Mouse (Mus musculus): ENCODE data around the gene Ntm.

Gene Ntm

DNA sequence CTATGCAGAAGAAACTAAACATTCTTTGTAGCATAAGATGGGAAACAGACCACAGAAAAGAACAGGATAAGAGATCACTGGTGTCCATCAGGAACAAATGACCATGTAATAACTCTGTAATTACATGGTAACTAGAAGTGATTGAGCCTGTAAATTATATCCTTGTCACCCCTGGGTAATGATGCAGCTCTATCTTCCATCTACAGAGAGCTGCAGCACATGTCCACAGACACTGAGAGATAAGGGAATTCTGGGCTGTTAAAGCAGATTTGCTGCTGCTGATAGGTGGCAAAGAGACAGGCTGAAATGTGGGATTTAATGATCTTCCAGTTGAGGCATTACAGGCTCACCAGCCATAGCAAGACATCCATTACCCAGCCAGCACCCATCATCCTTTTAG lies 677.8 kb downstream of the Ntm start:
- DNase-seq: no peak

DNA sequence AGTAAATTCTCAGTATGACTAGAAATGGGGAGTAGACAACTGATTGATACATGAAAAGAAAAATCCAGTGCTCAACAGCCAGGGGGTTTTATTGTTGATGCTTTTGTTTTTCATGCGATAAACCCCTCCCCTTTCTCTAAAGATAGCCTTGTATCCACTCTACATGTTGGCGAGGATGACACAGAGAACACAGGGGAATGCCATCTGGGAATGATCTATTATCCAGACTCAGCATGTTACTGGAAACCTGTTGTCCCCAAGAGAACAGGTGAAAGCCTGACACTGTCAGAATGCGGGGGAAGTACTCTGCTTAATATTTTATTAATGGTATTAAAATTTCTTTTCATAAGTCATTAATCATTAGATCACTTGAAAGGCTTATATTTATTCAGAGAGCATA lies 690.1 kb downstream of the Ntm start:
- DNase-seq: no peak

DNA sequence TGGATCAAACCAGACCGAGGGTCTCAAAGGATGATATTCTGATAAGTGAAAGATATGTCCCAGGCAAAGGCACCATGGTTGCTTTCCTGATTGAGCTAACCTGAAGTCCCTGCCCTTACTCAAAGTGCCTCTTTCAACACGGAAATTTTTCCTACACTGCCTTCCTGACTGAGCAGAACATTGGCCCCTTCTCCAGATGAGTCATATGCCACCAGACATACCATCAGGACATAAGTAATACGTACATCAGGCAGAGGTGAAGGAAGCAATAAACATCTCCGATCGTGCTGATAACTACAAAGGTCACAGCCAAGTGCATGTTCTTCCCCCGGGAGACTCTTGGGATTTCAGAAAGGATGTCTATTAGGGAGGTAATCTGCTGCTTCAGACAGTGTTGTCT lies 693.0 kb downstream of the Ntm start:
- DNase-seq: no peak

DNA sequence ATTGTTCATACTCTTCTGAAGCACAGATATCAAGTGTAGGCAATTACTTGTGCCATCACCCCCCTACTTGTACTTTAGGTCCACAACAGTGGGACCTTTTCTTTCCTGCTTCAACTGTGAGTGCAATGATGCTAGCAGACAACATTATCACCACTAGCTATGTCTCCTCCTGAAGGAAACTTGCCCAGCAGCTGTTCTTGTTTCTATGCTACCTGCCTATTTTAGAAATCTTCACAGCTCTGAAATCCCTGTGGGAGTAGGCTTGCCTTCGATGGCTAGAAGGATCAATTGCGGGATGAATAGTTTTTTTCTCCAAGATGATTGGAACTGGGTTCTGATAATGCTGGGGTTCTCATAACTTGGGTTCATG lies 693.7 kb downstream of the Ntm start:
- no peak for DNase-seq

DNA sequence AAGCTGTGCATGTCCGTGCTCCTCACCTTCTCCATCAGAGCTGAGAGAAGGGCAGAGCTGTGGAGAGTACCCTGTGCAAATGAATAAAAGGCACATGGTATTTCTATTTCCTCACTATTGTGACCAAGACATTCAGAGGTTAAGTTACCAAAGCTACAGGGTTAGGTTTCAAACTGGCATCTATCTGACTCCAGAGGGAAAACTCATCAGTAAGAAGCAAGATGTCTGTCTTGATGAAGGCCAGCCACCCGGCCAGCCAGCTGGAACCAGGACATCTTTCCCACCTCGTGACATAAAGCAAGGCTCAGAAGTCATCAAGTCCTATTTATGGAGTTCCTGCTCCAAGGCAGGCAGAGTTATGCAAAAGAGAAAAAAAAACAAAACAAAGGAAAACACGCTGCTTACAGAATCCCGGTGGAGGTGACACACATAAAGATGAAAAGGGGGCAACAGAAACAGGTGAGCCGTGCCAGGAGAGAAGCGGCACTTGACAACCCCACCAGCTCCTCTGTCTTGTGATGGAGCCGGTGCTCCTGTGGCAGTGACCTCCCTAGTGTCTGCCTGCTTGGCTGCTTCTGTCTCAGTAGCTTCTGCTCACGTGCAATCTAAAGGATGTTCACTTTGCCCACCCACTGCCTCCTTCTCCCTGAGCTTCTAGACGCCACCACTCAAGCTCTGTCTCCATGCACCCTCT lies 694.2 kb downstream of the Ntm start:
- DNase-seq: no peak

DNA sequence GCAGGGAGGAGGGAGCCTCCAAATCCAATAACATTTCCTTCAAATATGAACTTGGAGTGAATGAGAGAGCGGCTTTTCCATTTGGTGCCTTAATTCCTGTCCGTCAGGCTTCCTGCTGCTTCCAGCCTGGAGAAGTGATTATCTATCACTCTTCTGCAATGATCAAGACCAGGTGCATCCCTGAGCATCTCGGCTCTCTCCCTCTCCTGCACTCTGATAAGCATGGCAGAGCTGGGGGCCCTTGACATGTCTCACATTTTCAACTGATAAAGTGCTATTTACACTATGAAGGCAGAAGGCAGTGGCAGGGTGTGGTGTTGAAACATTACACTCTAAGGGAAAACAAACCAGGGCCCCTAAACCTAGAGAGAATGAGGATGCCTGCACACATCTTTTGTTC lies 695.3 kb downstream of the Ntm start:
- DNase-seq: no peak

DNA sequence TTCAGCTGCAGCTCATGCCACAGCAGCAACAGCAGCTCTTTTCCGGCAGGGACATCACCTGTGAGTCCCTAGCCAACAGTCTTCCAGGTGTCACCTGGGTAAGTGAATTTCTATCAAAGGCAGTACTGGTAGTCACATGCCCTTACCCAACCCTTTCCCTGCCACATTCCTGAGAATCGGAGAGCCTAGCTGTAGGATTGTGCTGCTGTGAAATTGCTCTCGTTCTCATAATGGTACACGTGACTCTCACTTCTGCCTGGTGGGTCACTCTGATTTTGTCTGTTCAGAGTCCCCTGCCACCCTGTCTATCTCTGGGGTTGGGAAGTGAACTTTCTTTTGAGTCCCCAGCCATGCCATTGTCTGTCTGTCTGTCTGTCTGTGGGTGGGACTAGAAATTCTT lies 697.8 kb downstream of the Ntm start:
- no peak for DNase-seq

DNA sequence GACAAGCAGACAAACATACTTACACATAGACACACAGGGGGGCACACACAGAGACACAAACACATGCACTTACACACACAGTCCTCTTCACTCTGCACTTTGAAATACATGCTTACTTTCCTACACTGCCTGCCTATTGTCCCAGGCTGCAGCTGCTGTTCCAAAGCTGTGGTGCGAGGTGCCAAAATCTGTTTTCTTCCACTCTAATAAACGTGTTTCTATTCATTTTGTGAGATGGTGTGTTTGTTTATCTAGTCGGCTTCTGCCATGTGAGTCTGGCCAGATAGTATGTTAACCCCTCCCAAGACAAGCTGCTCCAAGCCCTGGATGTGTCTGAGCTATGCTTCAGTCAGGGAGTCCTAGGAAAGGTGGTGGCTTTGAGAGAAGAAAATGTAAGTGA lies 700.1 kb downstream of the Ntm start:
- no peak for DNase-seq

DNA sequence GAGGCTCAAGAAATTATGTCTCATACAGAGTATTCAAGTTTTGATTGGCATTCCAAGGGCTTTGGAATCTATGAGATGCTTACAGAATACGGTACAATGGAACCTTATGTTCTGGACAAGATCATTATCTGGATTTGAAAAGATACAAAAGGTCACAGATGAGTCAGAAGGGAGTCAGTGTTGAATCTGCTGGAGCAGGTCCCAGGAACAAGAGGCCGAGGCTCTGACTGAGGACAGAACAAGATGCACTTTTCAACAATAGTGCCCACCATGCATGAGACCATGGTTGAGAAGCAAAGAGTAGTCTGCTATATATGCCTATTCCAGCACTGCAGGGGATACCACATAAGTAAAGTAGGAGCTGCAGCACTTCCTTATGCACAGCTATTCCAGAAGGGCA lies 710.1 kb downstream of the Ntm start:
- no peak for DNase-seq

DNA sequence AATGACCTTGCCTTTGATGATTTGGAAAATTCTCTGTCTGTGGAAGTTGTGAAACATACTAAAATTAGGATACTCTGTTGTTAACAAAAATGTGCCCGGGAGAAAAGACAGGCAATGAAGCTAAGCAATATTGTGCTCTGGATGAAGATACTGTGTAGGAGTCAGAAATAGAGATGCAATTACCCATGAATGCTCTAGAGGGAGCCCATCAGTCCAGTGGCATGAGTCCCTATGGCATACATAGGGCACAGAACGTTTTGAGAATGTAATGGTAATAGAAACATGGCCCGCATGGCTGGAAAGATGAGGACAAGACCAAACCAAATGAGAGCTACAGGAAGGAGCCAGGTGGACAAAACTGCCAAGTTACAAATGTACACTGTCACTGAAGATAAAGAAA lies 712.1 kb downstream of the Ntm start:
- no peak for DNase-seq

DNA sequence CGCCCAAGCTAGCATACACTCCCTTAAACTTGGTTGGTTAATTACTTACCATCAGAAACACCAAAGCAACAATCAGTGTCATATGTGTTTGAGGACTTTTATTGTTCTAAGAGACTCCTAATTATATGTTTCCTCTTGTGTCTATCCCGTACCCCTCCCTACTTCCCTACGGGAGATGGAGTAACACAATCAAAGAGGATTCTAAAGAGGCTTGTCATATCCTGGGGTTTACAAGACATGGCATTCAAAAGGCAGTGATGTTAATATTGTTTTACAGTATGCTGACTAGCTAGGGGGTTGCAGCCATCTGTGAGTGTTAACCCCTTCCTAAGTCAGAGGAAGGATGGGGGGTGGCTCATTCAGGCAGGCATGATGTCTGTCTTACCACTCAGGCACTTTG lies 715.1 kb downstream of the Ntm start:
- no peak for DNase-seq

DNA sequence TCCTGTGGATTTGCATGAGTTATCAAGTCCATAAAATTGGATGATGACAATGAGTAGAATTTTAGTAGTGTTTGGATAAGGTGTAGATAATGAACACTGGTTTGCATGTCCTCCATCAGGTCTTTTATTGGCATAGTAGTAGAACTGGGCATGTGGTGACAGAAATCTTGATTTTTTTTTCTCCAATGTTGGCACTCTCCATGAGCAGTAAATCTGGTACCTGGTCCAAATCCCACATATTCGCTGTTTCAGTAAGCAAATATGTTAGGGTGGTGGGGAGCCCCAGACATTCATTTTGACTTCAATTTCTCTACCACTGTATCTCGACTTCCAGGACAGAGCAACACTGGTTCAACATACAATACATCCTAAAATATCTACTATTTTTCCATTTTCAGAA lies 718.9 kb downstream of the Ntm start:
- DNase-seq: no peak

DNA sequence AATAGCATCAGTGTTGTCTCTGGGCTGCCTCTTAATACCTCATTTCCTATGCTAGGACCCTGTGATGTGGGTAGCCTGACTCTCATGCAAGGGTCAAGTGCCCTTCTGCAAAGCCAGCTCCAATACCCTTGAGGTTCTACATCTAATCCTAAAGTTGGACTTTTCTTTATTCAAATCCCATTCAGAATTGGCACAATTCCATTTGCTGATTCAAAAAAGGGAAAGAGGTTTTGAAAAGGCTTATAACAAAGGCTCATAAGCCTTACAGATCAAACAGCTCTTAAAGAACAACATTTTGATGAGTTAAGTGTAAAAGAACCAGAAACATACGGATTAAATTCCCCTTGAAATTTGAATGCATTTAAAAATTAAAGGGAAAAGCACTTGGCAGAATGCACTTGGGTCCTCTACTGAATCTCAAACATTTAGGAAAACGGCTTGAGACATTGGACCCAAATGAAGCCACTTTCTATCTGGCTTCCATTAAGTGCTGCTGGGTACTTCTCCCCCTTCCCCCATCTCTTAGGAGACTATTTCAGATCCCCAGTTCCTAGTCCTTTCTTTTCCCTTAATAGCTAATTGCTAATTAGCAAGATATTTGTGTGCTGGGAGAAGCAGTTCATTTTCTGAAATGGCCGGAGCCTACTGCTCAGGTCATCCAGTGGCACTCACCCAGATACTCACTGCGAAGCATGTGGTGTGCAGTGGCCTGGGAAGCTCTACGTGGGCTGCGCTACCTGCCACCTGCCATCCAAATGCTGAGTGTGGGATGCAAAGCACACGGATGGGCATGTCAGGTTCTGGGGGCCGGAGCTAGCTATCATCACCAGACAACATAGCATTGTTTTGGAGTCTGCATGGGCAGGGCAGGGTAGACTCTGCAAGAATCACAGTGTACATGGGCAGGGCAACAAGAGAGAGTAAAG lies 720.2 kb downstream of the Ntm start:
- no peak for DNase-seq

DNA sequence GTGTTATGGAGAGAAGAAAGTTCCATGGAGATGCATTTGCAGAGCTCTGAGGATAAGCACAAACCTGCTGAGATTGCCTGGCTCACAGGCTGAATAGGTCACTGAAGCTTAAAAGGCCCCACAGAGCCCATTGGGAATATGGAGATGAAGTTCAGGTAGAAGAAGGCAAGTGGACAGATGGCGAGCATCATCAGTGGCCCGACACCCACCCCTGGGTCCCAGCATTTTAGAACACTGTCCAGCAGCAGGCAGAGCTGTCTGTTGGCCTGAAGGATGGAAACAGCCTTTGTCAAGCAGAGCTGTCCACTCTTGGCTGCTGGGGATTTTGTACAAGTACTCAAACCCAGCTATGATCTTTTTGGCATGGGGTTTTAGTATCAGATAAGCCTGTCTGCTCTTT lies 722.1 kb downstream of the Ntm start:
- DNase-seq: no peak

DNA sequence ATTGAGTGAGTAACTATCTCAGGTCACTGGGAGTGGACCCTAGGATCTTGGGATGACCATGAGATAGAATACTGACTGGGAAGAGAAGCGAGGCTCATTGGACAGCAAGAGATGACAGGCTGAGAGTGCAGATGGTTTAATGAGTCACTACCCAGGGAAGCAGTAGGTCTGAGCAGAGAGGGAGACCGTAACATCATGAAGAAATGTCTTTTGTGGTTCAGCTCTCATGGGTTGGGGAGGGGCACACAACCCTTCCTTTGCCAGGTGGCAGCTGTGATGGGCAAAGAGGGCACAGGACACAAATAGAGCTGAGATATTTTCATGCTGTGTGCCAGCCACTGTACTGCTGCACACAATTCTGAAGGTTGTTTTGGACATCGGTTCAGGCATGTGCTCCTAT lies 724.0 kb downstream of the Ntm start:
- DNase-seq: no peak

DNA sequence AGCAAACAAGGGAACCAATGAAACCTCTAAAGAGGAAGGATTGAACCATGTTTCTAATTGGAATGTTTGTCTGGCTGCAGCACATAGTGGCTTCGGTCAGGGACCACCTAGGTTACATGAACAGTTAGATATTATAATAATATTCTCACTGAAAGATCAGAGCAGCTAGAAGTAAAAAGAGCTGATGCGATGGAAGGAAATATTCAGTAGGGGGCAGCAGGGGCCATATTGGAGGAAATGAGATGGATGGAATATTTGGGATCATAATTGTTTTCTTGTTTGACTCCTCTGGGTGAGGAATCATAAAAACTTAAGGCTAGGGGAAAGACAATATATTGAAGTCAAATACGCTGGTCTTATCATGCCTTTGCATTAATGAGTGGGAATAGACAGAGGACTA lies 726.2 kb downstream of the Ntm start:
- DNase-seq: no peak

DNA sequence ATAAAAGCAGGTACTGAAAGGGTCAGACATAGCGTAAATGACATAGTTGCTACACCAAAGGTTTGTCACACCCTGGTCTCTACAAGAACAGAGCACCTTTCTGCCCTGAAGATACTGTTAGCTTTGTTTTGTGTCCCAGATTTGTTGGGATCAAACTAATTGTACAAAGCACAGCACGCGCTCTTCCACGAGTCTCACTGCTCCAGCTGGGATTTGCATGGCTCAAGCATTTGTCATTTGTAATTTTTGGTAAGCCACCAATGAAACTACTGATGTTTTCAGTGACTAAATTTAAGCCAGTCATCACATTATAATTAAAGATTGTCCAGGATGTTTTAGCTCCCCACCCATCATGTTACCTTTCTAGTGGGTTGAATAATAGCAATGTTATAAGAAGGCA lies 735.2 kb downstream of the Ntm start:
- no peak for DNase-seq

DNA sequence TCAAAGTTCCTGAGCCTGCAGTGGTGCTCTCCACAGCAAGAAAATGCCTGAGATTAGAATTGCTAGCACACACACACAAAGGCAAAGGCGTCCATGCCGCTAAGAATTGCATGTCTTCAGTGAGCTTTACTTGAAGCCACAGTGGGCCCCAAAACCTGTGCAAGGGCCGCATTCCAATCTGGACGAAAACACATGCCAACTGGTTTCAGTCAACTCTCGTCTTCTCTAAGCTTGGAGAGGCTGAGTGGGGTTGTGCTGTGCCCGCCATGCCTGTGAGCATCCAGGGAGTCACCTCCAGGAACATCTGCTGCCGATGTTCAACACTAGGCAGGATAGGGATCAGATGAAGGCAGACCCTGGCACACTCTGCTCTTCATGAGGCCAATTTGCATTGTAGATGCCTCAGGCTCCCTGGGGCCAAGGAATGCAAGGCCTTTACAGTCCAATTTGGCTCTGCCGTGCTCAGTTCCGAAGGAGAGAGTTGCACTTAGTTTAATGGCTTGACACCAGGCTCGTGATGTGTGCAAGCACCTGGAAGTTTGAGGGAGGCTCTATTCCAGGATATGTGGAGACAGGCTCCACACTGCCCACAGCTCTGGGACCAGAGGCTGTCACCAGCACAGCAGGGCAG lies 739.9 kb downstream of the Ntm start:
- DNase-seq: no peak

DNA sequence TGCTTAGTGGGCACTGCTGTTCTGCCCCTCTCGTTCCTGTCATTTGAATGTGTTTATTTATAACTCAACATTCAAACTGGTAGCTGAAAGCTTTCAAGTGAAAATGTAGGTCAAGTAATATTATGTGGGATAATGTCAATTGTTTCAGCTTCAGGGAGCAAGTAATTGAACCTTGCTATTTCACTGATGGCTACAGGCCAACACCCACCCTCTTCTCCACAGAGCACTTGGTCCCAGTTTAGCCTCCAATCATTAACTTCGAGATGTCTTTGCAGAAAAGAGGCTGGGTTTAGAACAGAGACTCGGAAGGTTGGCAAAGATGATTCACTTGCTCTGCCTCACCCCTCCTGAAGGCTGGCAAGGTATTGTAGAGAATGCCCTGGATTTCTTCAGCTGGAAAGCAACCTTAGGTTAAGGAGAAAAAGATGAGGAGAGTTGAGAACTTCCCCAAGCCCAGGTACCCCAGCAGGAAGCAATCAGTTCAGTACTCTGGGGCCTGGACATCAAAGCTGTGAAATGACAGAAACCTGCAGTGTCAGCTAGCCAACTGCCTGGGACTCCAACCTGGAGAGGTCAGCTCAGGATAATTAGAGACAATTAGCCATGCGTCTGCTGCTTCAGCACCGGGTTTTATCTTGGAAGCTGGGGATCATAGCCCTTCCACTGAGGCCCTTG lies 741.9 kb downstream of the Ntm start:
- DNase-seq: no peak

DNA sequence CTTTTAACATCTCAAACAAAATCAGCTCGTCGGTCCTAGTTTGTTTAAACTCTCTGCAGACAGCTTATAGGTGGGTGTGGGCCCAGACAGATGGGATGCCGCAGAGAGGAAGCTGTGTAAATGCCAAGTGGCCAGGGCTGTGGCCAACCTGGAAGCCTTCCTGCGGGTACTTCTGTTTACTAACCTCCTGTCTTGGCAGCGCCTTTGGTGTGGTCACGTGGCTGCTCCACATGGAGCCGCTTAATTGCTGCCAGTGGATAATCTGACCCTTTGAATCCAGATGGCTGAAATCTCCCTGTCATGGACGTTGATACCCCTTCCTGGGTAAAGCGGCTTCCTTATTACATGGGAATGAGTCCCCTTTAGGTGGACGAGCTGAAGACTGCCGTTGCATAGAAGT lies 742.4 kb downstream of the Ntm start:
- no peak for DNase-seq

DNA sequence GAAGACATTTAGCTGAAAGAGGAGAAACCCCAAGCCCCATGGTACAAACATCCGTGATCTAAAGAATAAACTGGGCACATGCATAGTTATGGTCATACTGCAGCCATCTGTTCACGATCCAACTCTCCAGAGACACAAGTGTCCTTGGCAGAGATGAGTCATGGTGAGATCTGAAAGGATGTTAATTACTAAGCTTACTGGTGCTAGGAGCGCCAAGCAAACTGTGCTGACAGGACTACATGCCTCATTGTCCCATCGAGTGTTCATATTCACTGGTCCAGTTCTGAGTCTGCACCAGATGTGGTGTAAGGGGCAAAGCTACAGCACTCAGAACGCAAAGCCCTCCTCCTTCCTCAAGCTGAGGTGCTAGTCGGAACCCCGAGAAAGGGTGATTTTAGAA lies 745.0 kb downstream of the Ntm start:
- no peak for DNase-seq

DNA sequence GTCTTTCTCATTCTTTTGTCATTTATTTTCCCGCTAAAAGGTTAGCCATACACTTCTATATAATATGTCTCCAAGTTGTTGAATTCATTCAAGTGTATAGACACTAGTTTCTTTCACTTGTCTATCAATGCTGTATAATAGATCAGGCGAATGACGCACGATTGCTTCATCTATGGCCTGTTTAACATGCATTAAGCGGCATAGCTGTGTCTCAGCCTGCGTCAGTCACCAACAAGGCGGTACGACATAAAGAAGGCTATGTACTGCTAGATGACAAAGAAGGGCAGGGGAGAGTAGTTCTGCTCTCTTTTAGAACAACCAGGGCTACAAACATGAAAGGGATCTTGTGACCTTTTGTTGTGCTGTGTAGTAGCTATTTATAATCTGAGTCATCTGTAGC lies 746.4 kb downstream of the Ntm start:
- no peak for DNase-seq

DNA sequence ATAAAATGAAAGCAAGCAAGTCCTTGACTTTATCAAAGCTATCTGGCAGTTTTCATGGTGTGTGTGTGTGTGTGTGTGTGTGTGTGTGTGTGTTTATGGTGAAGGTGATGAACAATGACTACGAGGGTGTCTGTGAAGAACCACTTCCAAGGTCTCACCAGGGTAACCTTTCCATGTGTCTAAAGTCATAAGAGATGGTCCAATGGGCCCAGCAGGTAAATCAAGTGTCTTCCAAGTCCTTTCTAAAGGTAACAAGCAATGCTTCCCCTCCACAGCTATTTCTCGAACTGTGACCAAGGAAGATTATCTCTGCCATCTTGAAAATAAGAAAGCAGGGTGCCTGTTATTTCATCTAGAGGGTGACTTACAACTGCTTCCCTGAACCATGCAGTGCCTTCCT lies 747.1 kb downstream of the Ntm start:
- DNase-seq: no peak

DNA sequence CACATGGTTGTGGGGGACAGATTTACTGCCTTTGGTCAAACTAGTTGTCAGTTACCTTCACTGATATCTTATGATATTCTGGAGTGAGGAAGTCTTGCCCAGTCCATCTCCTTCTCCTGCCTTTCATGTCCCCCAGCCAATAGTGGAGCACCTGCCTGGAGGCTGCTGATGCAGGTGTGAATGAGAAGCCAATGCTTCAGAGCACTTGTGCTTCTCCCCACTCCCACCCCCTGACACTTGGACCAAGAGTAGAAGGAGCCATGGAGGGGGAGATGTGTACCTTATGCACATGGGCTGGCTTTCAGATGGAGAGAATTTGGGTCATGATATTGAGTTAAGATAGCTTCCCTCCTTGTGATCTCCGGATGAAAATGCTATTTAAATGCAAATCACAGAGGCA lies 747.7 kb downstream of the Ntm start:
- no peak for DNase-seq

Measured in B cell, adult 2 months (primary cell).